Comparison of ENCODE assay signal across 8 mouse cellular contexts in genomic region chr5:143050273-143050672, GRCm38 (mm10).
DNase-seq lines count a peak whose midpoint lies in the region; ATAC-seq lines count a peak whose summit lies in the region.

No protein-coding gene starts in this region.

- intact Hi-C loops in heart, postnatal 36 days (cut with DNase I) = no loop called here

- H3K4me2 ChIP-seq in heart, embryonic 15.5 days = 0 out of 2 replicates have a peak overlapping the region, but pooled peaks have one; percentile 13
- no peak overlapping the region for H3K4me2 ChIP-seq in forebrain, embryonic 16.5 days (ENCODE audit: low read length)
- no peak overlapping the region for H3K4me2 ChIP-seq in midbrain, embryonic 12.5 days (replicated peaks)

- no peak for ATAC-seq in heart, embryonic 15.5 days (replicated peaks; ENCODE audit: insufficient number of reproducible peaks, insufficient read depth, low FRiP score, low read depth)
- no peak for ATAC-seq in forebrain, embryonic 16.5 days
- ATAC-seq in midbrain, embryonic 12.5 days (ENCODE audit: low FRiP score, low read depth) = no peak

- no peak for DNase-seq in heart, postnatal 36 days
- DNase-seq in ES-CJ7 (ENCODE audit: low read depth, low spot score) = peak; percentile 17
- DNase-seq in cerebellum, adult 8-10 months = no peak
- DNase-seq in adrenal gland, adult 2 months = no peak
- DNase-seq in left cerebral cortex, adult 11 months (ENCODE audit: low spot score) = no peak

- no peaks in the 10 kb centered on the region for H3K9me3 ChIP-seq in heart, embryonic 15.5 days (replicated peaks)
- H3K9me3 ChIP-seq in forebrain, embryonic 16.5 days (ENCODE audit: control insufficient read depth, low read length) = no peaks in the 10 kb centered on the region
- no peaks in the 10 kb centered on the region for H3K9me3 ChIP-seq in midbrain, embryonic 12.5 days

- H3K36me3 ChIP-seq in heart, embryonic 15.5 days = no peaks in the 10 kb centered on the region
- H3K36me3 ChIP-seq in forebrain, embryonic 16.5 days (ENCODE audit: control insufficient read depth, insufficient read depth) = no peaks in the 10 kb centered on the region
- H3K36me3 ChIP-seq in midbrain, embryonic 12.5 days = peaks cover 5% of the 10 kb centered on the region; the same call in 1 of the 2 replicates

- H3K27ac ChIP-seq in heart, embryonic 15.5 days = peak overlapping the region; percentile 76
- peak overlapping the region; percentile 24 for H3K27ac ChIP-seq in forebrain, embryonic 16.5 days (ENCODE audit: low read length)
- H3K27ac ChIP-seq in midbrain, embryonic 12.5 days (replicated peaks) = peak overlapping the region; percentile 44

- H3K4me1 ChIP-seq in heart, embryonic 15.5 days (replicated peaks) = peaks cover 58% of the 10 kb centered on the region
- peaks cover 31% of the 10 kb centered on the region for H3K4me1 ChIP-seq in forebrain, embryonic 16.5 days (replicated peaks; ENCODE audit: control insufficient read depth, insufficient read depth, low read length)
- H3K4me1 ChIP-seq in midbrain, embryonic 12.5 days = peaks cover 33% of the 10 kb centered on the region

- H3K27me3 ChIP-seq in heart, embryonic 15.5 days = no peaks in the 10 kb centered on the region
- no peaks in the 10 kb centered on the region for H3K27me3 ChIP-seq in forebrain, embryonic 16.5 days (replicated peaks; ENCODE audit: control insufficient read depth, insufficient read depth, low read length)
- no peaks in the 10 kb centered on the region for H3K27me3 ChIP-seq in midbrain, embryonic 12.5 days

- 79% methylated on average over 5 of the region's 5 CpGs for WGBS in heart, embryonic 15.5 days
- 49% methylated on average over 5 of the region's 5 CpGs for WGBS in forebrain, embryonic 16.5 days
- WGBS in midbrain, embryonic 12.5 days = 65% methylated on average over 5 of the region's 5 CpGs

- H3K4me3 ChIP-seq in heart, embryonic 15.5 days = no peak overlapping the region
- no peak overlapping the region for H3K4me3 ChIP-seq in forebrain, embryonic 16.5 days (replicated peaks; ENCODE audit: low read length)
- no peak overlapping the region for H3K4me3 ChIP-seq in midbrain, embryonic 12.5 days

- no peak overlapping the region for H3K9ac ChIP-seq in heart, embryonic 15.5 days
- H3K9ac ChIP-seq in forebrain, embryonic 16.5 days (replicated peaks; ENCODE audit: low read depth, low read length) = no peak overlapping the region
- H3K9ac ChIP-seq in midbrain, embryonic 12.5 days (replicated peaks) = no peak overlapping the region

Comparison
In these comparisons a context has a peak if more than half of its experiments do, and no peak if none do; other contexts are left out.
1. H3K27ac ChIP-seq: peak in every context shown above with its lines; median percentile 76 in heart, embryonic 15.5 days; 44 in midbrain, embryonic 12.5 days; 24 in forebrain, embryonic 16.5 days.